Mouse (Mus musculus): Measurements from ENCODE around the gene Tmem72.
A peak's percentile ranks its signal among the peaks of the same experiment; 100 is the strongest.

Tmem72 gene

DNA sequence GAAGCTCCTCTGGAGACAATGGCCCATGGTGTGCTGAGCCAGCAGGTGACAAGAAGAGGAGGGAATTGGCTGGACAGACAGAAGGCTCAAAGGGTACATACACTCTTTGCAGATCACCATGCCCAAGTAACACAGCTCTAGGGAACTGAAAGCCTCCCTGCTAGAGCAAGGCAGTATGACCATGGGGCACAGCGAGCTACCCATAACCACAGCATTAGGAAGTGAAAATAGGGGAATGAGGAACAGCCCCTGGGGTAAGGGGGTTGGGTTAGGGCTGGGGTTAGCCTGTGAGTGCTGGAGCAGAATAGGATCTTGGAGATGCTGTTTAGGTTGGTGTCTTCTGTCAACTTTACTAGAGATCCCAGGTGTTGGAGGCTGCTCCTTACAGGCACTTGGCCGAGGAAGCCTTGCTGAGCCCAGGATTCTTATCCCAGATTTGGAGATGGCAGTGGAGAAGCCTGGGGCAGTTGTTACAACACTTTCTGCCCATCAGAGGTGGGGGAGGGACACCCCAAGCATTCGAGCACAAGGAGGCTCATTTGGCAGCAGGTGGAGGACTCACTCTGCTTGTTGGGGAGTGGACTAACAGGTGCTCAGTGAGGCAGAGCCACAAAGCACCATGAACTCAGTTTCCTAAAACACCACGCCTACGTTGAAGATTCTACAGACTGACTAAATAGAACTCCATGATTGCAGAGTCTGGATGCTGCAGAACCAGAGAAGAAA, 37.0 kb downstream of the Tmem72 start:
- peak; percentile 43 to 77 for DNase-seq (ENCODE audit: low spot score in 2 of 2)

DNA sequence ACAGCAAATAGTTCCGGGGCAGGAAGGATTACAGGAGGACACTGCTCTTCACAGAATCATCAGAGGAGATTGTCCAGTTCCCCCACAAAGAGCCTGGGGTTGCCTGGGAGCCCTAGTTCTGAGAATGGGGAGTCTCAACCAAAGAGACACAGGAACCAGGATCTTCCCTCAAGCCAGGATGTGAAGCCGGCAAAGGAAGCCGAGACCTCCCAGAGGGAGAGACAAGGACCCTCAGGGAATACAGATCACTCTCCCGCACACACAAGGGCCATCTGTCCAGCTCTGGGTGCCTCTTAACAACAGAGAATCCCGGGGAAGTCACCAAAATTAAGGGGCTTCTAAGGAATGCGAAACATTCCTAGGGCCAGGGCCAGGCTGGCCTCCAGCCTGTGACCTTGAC, 39.4 kb downstream of the Tmem72 start:
- no peak for DNase-seq (ENCODE audit: low spot score in 2 of 2)

DNA sequence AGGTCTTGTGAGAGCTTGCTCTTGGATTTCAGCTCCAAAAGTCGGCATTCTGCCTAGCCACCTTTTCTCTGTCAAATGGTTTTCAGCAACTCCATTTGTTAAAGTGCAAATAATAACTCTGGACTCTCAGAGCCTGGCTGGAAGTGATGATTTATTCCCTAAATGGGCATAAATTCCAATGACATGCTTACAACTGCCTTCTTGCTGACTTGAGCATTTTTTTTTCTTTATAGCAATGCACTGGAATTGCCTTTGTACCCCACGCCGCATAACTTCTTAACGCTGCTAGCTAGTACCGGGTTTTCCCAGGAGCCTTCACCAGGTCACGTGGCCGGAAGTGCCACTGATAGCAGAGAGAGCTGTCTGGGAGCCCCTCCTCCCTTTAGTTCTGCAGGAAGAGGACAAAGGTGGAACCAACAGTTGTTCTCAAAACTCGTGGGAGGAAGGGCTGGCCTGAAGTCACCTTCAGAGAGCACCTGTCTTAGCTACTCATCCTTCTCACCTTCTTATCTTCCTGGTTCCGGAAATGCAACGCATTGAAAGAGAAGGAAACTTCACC, 40.3 kb downstream of the Tmem72 start:
- DNase-seq (ENCODE audit: low spot score in 2 of 2) = no peak

DNA sequence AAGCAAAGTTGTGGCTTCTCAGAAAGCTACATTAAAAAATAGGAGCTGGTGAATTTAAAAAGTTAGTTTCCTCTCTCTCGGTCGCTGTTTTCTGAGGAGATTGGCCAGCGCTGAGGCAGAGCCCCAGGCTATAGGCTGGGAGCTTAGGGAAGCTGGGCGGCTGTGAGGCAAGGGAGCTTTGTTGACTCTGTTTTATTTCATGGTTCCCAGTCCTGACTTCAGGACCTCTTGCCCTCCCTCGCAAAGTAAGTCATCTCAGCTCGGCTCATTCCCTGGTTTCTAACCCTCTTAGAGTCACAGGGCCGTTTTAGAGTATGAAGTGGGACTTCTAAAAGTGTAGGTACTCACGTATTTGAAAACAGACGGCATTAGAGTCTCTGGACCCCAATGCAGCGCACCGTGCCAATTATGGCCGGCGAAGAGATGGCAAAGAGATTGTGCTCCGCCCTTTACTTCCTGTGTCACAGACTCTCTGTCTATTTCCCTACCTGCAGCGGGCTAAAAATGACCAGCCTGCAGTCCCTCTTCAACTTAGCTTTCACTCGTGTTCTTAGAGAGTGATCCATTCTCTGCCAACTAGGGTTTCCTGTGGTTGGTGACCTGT, 42.3 kb downstream of the Tmem72 start:
- DNase-seq (ENCODE audit: low spot score in 2 of 2) = no peak

DNA sequence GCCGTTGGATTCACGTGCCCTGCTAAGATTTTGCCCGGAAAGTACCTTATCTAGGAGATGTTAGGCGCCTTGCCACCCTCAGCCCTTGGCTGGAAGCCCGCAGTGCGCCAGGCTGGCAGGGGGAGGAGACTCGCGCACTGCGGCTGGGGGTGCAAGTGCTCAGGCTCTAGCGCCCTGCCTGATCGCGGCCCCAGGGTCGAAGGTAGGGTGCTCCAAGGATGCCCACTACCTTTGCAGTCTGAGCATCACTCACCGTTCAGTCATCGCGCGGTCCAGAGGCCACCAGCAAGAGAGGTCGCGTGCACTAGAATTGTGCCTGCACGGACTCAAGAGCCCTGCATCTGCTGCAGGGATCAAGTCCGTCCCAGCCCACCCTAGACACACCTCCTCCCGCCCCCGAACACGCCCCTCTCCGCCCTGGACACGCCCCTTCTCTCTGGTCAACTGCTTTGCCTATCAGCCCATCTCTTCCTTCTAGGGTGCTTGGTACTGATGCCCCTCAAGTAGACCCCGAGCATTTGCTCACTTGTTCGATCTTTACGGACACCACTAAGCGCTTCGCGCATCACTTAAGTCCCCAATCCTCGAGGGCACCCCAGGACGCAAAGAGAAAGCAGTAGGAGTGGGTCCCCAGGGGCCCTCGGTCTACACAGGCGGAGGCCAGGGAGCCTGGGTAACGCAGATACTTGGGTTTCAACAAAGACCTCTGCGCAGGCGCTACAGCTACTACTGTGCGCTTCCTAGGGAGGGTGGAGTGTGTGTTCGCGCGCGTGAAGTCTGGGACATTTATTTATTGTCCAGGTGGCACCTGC, 43.0 kb downstream of the Tmem72 start, which contains the start of gene Rassf4:
Rassf4 (minus strand) TSS at position 482 of the 812 bp plus-strand sequence.
- DNase-seq (ENCODE audit: low spot score in 2 of 2) = peak; percentile 86

DNA sequence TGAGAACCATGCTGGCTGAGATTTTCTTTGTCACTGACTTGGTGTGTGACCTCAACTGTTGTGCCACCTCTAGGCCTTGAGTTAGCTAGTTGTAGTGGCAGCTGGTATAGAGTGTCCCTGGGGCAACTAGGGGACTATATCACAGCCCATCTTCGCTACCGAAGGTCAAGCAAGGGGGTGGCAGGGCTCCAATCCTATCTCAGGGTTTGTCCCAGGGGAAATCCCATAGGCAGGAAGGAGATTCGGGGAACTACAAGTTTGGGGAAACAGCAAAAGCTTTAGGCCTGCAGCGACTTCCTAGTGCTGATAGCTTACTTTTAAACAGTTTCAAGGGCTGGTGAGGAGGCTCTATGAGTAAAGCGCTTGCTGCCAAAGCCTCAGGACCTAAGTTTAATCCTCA, 44.4 kb downstream of the Tmem72 start:
- DNase-seq (ENCODE audit: low spot score in 2 of 2) = no peak

DNA sequence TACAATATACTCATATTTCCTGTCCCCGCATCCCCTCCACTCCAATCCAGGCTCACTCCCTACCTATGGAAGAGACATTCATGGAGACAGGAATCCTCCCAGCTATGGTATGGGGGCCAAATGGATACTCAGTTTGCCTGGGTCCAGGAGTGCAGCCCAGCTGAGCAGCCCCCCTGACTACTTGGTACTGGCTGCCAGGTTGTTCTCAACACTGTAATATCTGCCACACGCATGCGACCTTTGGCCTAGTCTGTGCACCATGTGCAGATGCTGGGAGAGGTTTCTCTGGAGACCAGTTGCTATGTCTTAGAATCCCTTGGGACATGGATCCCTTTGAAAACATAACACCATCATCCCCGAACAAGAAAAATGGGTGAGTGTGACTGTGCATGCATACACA, 44.9 kb downstream of the Tmem72 start:
- no peak for DNase-seq (ENCODE audit: low spot score in 2 of 2)

DNA sequence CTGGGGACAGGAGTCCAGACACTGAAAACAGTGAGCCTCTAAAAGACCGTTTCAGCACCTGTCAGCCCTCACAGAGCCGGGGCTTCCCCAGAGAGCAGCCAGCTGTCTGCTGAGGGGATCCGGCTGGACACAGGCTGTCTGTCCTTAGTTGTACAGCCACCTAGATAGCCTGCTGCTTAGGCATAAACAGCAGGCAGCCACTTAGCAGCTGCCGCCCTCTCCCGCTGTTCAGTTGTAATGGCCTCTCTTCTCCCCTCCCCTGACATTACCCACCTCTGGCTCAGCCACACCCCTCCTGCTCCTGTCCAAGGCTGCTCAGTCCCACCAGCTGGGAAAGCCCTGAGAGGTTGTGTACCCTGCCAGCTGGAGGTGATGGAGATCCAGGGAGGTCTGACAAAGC, 45.7 kb downstream of the Tmem72 start:
- DNase-seq (ENCODE audit: low spot score in 2 of 2) = no peak

DNA sequence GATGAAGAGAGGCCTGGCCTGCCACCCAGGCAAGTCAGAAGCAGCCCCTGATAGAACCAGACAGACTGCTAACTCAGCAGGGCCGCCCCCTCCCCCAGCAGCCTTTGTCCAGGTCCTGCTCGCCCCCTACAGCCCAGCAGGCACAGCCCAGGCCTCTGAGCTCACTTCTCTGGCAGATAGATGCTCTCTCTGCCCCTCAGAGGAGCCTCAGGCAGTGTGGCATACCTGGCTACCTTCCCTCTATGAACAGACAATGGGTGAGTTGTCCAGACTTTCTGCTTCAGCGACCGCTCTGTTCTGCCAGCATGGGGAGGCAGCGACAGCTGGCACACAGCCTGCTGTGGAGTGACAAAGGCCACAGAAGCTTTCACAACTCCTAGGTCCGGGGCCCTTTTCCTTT, 46.6 kb downstream of the Tmem72 start:
- DNase-seq (ENCODE audit: low spot score in 2 of 2) = no peak

DNA sequence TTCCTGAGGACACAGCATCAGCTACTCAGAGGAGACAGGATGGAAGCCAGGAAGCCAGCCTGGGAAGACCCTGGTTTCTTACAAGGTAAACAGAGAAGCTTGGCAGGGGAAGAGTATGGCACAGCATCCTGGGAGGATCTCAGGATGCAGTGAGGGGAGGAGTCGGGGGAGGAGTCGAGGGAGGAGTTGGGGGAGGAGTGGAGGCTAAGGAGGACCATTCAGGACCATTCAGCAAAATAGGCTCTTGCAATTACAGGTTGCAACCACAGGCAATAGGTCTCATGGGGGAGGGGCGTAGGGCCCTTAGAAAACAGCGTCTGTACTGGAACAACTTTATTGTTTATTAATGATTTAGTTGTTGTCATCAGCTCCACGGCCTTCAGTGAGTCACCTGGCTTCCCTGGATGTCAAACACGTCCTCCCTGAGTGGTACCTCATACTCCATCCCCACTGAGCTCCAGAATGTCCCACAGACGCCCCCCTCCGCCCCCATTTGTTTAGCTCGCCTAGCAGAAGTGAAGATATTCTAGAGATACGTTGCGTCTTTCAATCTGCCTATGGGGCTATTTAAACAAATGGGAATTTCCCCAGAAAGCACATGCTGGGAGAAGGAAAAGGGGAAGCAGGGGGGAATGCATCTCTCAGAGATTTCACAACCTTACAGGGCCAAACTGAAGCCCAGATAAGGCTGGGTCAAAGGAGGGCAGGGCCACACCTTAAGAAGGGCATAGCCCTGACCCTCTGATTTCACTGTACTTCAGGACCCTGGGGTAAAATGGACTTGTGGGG, 47.8 kb downstream of the Tmem72 start:
- DNase-seq (ENCODE audit: low spot score in 2 of 2) = no peak

DNA sequence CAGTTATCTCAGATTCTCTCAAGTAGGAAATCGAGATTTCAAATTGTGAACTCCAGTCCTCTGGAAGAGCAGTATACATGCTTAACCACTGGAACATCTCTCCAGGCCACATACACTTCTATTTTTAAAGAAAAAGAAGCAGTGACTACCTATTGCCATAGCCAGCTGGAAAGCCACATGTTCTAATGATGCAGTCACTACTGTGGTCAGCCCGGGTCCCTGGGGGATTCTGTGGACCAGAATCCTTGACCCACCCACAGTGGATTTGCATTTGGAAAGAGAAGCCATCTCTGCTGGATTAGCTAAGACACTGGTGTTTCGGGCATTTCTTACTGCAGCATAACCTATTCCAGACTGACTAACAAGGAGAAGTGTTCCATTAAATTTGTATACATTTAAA, 49.3 kb downstream of the Tmem72 start:
- no peak for DNase-seq (ENCODE audit: low spot score in 2 of 2)

DNA sequence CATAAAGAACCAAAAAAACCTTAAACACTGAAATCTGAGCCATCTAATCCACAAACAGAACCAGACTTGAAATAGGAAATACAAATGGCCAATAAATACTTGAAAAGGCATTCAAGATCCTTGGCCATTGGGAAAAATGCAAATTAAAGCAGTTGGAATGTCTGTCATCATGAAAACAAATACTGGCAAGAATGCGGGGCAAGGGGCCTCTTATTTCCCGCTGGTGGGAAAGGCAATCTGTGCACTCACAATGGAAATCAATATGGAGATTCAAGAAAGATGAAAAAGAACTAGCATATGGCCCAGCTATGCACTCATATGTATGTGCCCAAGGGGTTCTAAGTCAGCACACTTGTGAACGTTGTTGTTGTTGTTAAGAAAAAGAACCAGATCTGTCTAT, 49.8 kb downstream of the Tmem72 start:
- no peak for DNase-seq (ENCODE audit: low spot score in 2 of 2)

DNA sequence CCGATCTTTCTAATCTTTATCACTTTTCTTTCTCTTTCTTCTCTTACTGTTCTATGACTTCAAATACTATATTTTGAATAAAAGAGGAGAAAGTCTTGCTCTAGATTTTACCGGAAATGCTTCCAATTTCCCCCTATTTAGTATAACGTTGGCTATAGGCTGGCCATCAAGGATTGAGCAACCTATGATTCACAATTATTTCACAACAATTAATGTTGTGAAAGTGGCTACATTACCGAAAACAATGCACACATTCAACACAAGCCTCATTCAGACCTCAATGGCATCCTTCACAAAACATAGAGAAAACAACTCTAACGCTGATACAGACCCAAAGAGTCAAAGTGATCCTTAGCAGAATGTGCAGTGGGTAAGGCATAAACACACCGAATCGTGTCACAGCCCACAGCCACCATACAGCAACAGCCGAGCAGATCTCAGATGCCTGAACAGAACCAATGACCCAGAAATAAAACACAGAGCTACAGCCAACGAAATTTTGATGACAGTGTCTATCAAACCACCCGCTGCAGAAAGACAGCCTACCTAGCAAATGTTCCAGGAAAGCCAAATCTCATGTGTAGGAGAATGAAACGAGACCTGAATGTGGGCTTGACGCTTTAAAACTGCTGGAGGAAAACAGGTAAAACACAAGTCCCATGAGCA, 50.5 kb downstream of the Tmem72 start:
- no peak for DNase-seq (ENCODE audit: low spot score in 2 of 2)

DNA sequence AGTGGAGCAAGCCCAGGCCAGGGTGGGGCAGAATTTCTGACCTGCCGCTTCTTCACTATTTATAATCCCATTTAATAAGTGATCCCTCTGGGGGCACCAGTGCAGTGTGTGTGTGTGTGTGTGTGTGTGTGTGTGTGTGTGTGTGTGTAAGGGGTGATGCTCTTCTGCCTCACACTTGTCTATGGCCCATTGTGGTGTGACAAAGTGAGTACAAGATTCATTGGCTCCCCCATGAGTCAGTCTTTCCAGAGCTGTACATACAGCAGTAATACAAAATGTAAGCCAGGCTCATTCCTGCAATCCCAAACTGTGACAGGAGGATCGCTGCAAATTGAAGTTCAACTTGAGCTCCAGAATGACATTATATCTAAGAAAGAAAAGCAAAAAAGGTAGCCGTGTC, 51.9 kb downstream of the Tmem72 start:
- no peak for DNase-seq (ENCODE audit: low spot score in 2 of 2)

DNA sequence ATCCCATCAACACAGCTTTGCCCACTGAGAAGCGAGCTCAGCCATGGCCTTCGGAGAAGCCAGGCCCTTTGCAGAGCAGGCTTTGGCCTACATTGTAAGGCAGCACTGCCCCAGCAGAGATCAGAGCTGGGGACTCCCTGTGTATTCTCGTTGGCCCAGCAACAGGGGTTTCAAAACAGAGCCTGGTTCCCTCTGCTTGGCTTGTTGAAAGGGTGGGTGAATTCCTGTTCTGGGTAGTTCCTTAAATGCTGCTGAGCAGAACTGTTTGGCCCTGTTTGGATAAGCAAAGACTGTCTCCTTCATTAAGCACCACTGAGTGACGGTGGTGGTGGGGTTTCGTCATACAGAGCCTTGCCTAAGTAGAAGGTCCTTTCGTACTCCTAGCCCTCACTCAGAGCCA, 52.7 kb downstream of the Tmem72 start:
- peak in 1 of 2 experiments; percentile 50 for DNase-seq (ENCODE audit: low spot score in 2 of 2)

DNA sequence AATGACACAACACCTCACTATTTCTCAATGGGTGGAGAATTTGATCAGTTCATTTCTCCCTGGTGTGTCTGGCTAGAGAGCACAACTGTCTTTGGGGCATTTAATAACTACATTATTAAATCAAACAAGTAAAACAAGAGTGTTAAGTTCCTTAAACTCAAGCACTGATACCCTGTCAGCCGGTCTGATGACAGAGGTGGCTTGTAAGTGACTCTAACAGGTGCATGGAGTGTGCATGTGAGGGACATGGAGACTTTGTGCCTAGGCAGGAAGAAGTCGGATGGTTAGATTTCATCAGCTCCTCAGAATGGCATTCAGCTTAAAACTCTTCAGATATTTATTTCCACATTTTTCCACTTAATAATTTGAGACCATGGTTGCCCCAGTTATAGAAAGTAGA, 53.3 kb downstream of the Tmem72 start:
- no peak for DNase-seq (ENCODE audit: low spot score in 2 of 2)

DNA sequence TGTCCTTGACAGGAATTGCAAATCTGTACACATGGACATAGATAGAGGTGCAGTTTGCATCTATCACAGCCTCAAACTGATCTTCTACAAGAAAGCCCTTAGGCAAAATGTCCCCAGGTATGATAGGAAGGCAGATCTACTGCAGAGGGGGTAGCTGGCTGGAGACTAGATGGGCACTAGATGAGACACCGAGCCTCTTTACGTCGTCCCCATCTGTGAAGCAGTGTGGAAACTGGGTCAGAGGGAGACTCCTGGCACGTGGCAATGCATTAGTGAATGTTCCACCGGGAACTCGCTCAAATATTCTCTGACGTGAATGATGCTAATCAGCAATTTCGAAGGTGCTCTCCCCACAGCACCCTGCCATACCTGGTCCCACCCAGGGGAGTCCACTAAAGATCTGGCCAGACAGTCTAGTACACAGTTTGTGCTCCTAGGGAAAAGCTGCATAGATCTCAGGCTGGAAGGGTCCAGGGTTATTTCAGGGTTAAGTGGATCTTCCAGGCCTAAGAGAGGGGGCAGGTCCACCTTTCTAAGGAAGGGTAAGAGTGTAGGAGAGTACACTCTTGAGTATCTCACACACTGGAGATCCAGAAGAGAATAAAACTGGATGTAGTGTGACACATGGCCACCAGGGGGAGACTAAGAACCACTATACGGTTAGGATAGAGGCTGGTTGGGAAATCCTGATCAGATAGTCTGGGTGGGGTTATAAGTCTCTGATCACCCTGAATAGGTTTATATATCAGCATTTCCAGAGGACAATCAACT, 62.8 kb downstream of the Tmem72 start:
- peak in 1 of 2 experiments; percentile 50 for DNase-seq (ENCODE audit: low spot score in 2 of 2)

DNA sequence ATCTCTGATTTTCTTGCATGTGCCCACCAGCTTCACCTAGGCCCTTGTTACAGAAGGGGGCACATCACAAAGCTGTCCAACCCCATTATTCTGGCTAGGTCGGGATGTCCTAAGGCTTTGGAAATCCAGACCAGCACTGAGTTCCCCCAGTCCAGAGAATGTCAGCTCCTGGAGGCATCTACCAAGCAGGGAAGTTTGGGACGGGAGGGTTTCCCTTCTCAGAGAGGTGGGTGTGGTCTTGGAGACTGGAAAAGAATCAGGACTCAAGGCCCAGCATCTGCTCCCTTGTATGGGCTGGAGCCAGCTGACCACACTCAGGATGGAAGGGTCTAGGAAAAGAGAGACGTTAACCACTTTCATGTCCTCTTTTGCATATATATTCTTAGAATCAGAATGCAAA, 63.5 kb downstream of the Tmem72 start:
- no peak for DNase-seq (ENCODE audit: low spot score in 2 of 2)

DNA sequence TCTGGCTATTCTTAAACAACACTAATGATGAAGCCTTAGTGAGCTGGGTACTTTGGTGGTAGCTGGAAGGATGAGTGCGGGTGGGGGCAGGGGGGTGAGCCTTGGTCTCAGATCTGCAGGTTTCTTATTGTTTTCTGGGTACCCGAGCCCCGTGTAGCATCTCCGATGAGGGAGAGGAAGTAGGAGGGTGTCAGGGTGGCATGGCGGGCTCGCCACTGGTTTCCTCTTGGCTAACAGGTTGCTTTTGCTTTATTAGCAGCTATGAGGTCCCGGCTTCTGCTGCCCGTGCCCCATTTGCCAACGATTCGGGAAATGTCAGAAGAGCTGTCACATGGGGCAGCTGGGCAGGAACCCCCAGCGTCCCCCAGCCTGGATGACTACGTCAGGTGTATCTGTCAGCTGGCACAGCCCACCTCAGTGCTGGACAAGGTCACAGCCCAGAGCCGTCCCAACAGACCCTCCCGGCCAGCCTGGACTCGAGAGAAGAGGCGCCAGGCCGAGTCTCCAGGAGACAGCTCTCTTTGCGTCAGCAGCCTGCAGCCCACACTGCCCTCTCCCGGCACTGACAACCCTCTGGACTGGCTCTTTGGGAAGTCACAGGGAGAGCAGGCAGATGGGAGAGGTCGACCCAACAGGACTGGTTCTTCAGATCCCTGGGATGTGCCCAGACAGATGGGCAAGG, 65.1 kb downstream of the Tmem72 start:
- peak; percentile 64 to 67 for DNase-seq (ENCODE audit: low spot score in 2 of 2)

DNA sequence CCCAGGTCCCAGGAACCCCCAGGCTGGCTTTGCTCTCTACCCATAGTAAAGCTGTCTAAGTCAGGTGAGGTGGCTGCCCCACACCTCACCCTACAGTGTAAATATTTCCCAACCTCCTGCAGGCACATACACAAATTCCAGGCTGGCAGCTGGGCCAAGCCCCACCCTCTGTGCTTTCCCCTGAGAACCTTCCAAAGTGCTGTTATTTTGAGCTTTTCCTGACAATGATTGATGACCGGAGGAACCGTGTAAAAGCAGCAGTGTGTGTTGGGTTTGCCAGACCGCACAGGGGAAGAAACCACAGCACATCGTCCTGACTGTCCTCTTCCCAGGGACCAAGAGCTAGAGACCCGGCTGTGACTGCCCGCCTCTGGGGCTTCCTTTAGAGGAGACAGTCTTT, 66.3 kb downstream of the Tmem72 start, which contains the start of gene Depp1:
Depp1 (plus strand) TSS at position 204 of the 400 bp plus-strand sequence.
- peak; percentile 84 to 88 for DNase-seq (ENCODE audit: low spot score in 2 of 2)
